Mouse (Mus musculus): ENCODE data around the gene Tmem132d. TPM values are rescaled to one million over a fixed set of nuclear protein-coding genes. Genes with fewer than 3 reads are reported as not detected.
A peak's percentile ranks its signal among the peaks of the same experiment; 100 is the strongest.

The Tmem132d gene
- polyA plus RNA-seq, 1 experiment from 2014 or later, result 0.90 TPM

GRCm38 (mm10) chr5:128090578-128090977 is 342.3 kb downstream of the Tmem132d start:
- H3K27ac ChIP-seq (replicated peaks; ENCODE audit: low read depth, low read length), result no peak overlapping the region
- WGBS, result 81% methylated on average over 5 of the region's 5 CpGs
- H3K4me3 ChIP-seq (ENCODE audit: low read depth, low read length), result no peak overlapping the region
- ATAC-seq (ENCODE audit: low read depth), result no peak
- no peak overlapping the region for H3K9ac ChIP-seq (ENCODE audit: low read depth, low read length)
- no peaks in the 10 kb centered on the region for H3K27me3 ChIP-seq (replicated peaks; ENCODE audit: control insufficient read depth, insufficient read depth, low read length)
- H3K4me2 ChIP-seq (ENCODE audit: low read depth, low read length), result no peak overlapping the region
- no peaks in the 10 kb centered on the region for H3K4me1 ChIP-seq (ENCODE audit: control insufficient read depth, insufficient read depth, low read length)
- no peaks in the 10 kb centered on the region for H3K9me3 ChIP-seq (ENCODE audit: control insufficient read depth, low read length)
- no peak for DNase-seq (ENCODE audit: low spot score)
- no peaks in the 10 kb centered on the region for H3K36me3 ChIP-seq (ENCODE audit: control insufficient read depth, insufficient read depth, low read length)

DNA sequence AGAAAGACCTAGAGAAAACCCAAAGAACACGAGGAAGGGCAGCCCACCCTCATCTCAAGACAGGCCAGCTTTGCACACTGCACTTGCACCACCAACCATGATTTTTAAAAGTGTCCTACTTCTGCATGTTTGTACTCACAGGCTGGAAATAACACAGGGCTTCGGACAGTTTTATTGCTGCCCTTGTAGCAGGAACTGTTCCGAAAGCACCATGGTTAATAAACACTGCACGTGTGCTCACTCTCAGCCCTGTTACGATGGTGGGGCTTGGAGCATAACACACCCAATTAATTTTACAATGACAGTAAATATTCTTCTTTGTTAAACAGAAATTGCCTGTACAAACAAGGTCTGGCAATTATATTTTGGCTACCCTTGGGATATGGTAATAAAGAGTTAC is 357.4 kb downstream of the Tmem132d start:
- H3K27me3 ChIP-seq (replicated peaks; ENCODE audit: control insufficient read depth, insufficient read depth, low read length), result no peaks in the 10 kb centered on the region
- no peak overlapping the region for H3K4me3 ChIP-seq (ENCODE audit: low read depth, low read length)
- 71% methylated on average over 5 of the region's 5 CpGs for WGBS
- H3K36me3 ChIP-seq (ENCODE audit: control insufficient read depth, insufficient read depth, low read length), result no peaks in the 10 kb centered on the region
- no peak overlapping the region for H3K4me2 ChIP-seq (ENCODE audit: low read depth, low read length)
- DNase-seq (ENCODE audit: low spot score), result no peak
- H3K9me3 ChIP-seq (ENCODE audit: control insufficient read depth, low read length), result no peaks in the 10 kb centered on the region
- no peak overlapping the region for H3K9ac ChIP-seq (ENCODE audit: low read depth, low read length)
- ATAC-seq (ENCODE audit: low read depth), result no peak
- no peak overlapping the region for H3K27ac ChIP-seq (replicated peaks; ENCODE audit: low read depth, low read length)
- H3K4me1 ChIP-seq (ENCODE audit: control insufficient read depth, insufficient read depth, low read length), result no peaks in the 10 kb centered on the region

DNA sequence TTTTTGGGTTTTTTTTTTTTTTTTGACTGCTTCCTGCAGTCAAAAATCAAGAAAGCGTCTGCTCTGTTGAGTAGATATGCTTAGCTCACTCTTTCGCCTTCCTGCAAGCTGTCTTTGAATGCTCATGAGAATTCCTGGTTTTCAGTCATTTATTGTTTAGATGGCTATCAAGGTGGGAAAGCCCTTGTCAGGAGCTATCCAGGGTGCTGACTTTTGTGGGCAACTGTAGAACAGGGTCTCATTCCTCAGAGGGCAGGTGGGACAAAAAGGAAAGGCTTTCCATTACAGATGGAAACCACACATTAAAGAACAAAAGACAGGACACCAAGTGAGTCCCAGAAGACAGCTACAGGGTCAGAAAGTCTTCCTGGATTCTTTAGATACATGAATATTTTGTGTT is 360.3 kb downstream of the Tmem132d start:
- Histone ChIP-seq H3K9me3 (ENCODE audit: control insufficient read depth, low read length) (no peaks in the 10 kb centered on the region), H3K4me1 (ENCODE audit: control insufficient read depth, insufficient read depth, low read length) (no peaks in the 10 kb centered on the region), H3K36me3 (ENCODE audit: control insufficient read depth, insufficient read depth, low read length) (no peaks in the 10 kb centered on the region), H3K4me2 (ENCODE audit: low read depth, low read length) (no peak overlapping the region), H3K27ac (replicated peaks; ENCODE audit: low read depth, low read length) (no peak overlapping the region), H3K27me3 (replicated peaks; ENCODE audit: control insufficient read depth, insufficient read depth, low read length) (no peaks in the 10 kb centered on the region), H3K4me3 (ENCODE audit: low read depth, low read length) (no peak overlapping the region), H3K9ac (ENCODE audit: low read depth, low read length) (no peak overlapping the region)
- DNase-seq (ENCODE audit: low spot score), result peak; percentile 24
- WGBS, result 76% methylated on average over 2 of the region's 2 CpGs
- ATAC-seq (ENCODE audit: low read depth), result no peak

- WGBS, result 86% methylated on average over 9 of the region's 9 CpGs
- no peaks in the 10 kb centered on the region for H3K27me3 ChIP-seq (replicated peaks; ENCODE audit: control insufficient read depth, insufficient read depth, low read length)
Observed at GRCm38 (mm10) chr5:128041781-128042180, 391.1 kb downstream of the Tmem132d start.

DNA sequence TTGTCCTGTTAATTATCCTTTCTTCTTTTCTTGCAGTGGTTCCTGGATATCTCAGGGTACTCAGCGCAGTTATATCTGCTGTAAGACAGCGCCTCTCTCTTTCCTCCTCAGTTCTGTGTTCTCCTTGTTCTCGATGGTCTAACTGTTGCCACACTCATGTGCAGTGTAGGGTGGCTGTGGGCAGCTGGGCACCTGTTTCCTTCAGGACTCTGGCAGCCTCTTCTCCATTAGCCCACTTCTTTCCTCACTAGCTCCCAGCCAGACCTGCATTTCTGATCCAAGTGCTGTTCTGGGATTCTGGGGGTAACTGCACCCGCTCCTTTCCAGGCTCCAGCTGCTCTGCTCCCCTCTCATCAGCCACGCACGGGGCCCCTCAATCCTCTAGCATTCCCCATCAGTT is 392.8 kb downstream of the Tmem132d start:
- ATAC-seq (ENCODE audit: low read depth) (no peak), DNase-seq (ENCODE audit: low spot score) (no peak)
- Histone ChIP-seq H3K4me1 (ENCODE audit: control insufficient read depth, insufficient read depth, low read length) (no peaks in the 10 kb centered on the region), H3K9me3 (ENCODE audit: control insufficient read depth, low read length) (0 out of 2 replicates have a peak, but pooled peaks cover under 1% of the 10 kb centered on the region), H3K27ac (replicated peaks; ENCODE audit: low read depth, low read length) (no peak overlapping the region), H3K27me3 (replicated peaks; ENCODE audit: control insufficient read depth, insufficient read depth, low read length) (no peaks in the 10 kb centered on the region), H3K36me3 (ENCODE audit: control insufficient read depth, insufficient read depth, low read length) (no peaks in the 10 kb centered on the region), H3K4me3 (ENCODE audit: low read depth, low read length) (no peak overlapping the region), H3K9ac (ENCODE audit: low read depth, low read length) (no peak overlapping the region), H3K4me2 (ENCODE audit: low read depth, low read length) (no peak overlapping the region)
- 82% methylated on average over 6 of the region's 6 CpGs for WGBS

More at GRCm38 (mm10) chr5:128041781-128042180, 391.1 kb downstream of the Tmem132d start:
- no peak overlapping the region for H3K4me3 ChIP-seq (ENCODE audit: low read depth, low read length)
- no peak for DNase-seq (ENCODE audit: low spot score)
- no peaks in the 10 kb centered on the region for H3K36me3 ChIP-seq (ENCODE audit: control insufficient read depth, insufficient read depth, low read length)
- H3K4me2 ChIP-seq (ENCODE audit: low read depth, low read length), result no peak overlapping the region
- H3K9me3 ChIP-seq (ENCODE audit: control insufficient read depth, low read length), result 0 out of 2 replicates have a peak, but pooled peaks cover 9% of the 10 kb centered on the region
- ATAC-seq (ENCODE audit: low read depth), result no peak
- no peak overlapping the region for H3K9ac ChIP-seq (ENCODE audit: low read depth, low read length)
- no peak overlapping the region for H3K27ac ChIP-seq (replicated peaks; ENCODE audit: low read depth, low read length)
- no peaks in the 10 kb centered on the region for H3K4me1 ChIP-seq (ENCODE audit: control insufficient read depth, insufficient read depth, low read length)

DNA sequence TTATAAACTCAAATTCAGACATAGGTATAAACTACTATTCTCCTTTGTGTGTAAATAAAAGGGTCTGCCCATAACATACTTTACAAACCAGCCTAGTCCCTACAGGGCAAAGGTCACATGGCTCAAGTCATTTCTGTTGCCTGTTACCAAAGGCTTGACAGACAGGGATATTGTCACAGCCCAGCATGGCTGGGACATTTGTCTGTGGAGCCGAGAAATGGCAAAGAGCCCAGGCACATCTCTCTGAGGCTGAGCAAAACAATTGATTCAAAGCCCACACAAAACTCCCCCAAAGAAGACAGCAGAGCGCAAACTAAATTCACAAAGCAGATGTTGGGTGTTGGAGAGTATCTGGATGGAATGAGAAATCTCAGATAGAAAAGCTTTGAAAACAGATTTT is 405.8 kb downstream of the Tmem132d start:
- Histone ChIP-seq H3K36me3 (ENCODE audit: control insufficient read depth, insufficient read depth, low read length) (no peaks in the 10 kb centered on the region), H3K9me3 (ENCODE audit: control insufficient read depth, low read length) (no peaks in the 10 kb centered on the region), H3K4me3 (ENCODE audit: low read depth, low read length) (no peak overlapping the region), H3K9ac (ENCODE audit: low read depth, low read length) (no peak overlapping the region), H3K4me1 (ENCODE audit: control insufficient read depth, insufficient read depth, low read length) (no peaks in the 10 kb centered on the region), H3K27me3 (replicated peaks; ENCODE audit: control insufficient read depth, insufficient read depth, low read length) (no peaks in the 10 kb centered on the region), H3K27ac (replicated peaks; ENCODE audit: low read depth, low read length) (no peak overlapping the region), H3K4me2 (ENCODE audit: low read depth, low read length) (no peak overlapping the region)
- no peak for DNase-seq (ENCODE audit: low spot score)
- WGBS, result 48% methylated on average over 2 of the region's 2 CpGs
- no peak for ATAC-seq (ENCODE audit: low read depth)

DNA sequence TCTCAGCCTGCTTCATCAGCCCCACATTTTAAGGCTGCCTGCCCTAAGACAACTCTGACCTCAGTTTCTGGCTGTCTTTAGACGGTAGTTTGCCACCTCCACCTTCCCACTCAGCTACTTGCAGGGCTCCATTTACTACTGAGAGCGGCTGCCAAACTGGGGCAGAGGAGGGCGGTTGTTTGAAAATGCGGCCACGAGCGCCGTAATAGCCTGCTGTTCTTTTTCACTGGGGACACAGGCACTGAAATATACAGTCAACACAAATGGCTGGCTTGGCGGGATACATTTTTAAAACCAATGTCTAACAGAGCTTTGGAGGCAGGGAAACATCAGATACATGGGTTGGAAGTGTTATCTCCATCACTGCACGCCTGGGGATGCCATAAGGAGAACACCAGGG is 428.2 kb downstream of the Tmem132d start:
- no peak overlapping the region for H3K4me2 ChIP-seq (ENCODE audit: low read depth, low read length)
- 55% methylated on average over 9 of the region's 9 CpGs for WGBS
- DNase-seq (ENCODE audit: low spot score), result no peak

GRCm38 (mm10) chr5:127996526-127997245 is 436.2 kb downstream of the Tmem132d start:
- ATAC-seq (ENCODE audit: low read depth), result no peak

More for the DNA sequence above, 428.2 kb downstream of the Tmem132d start:
- no peak for ATAC-seq (ENCODE audit: low read depth)
- H3K36me3 ChIP-seq (ENCODE audit: control insufficient read depth, insufficient read depth, low read length), result no peaks in the 10 kb centered on the region
- no peaks in the 10 kb centered on the region for H3K4me1 ChIP-seq (ENCODE audit: control insufficient read depth, insufficient read depth, low read length)
- no peaks in the 10 kb centered on the region for H3K27me3 ChIP-seq (replicated peaks; ENCODE audit: control insufficient read depth, insufficient read depth, low read length)
- H3K9ac ChIP-seq (ENCODE audit: low read depth, low read length), result no peak overlapping the region
- no peak overlapping the region for H3K4me3 ChIP-seq (ENCODE audit: low read depth, low read length)
- no peak overlapping the region for H3K27ac ChIP-seq (replicated peaks; ENCODE audit: low read depth, low read length)
- no peaks in the 10 kb centered on the region for H3K9me3 ChIP-seq (ENCODE audit: control insufficient read depth, low read length)

GRCm38 (mm10) chr5:127993460-127993859 is 439.4 kb downstream of the Tmem132d start:
- ATAC-seq (ENCODE audit: low read depth) (no peak), DNase-seq (ENCODE audit: low spot score) (no peak)
- Histone ChIP-seq H3K4me2 (ENCODE audit: low read depth, low read length) (no peak overlapping the region), H3K9me3 (ENCODE audit: control insufficient read depth, low read length) (no peaks in the 10 kb centered on the region), H3K27ac (replicated peaks; ENCODE audit: low read depth, low read length) (no peak overlapping the region), H3K9ac (ENCODE audit: low read depth, low read length) (no peak overlapping the region), H3K4me1 (ENCODE audit: control insufficient read depth, insufficient read depth, low read length) (no peaks in the 10 kb centered on the region), H3K27me3 (replicated peaks; ENCODE audit: control insufficient read depth, insufficient read depth, low read length) (no peaks in the 10 kb centered on the region), H3K36me3 (ENCODE audit: control insufficient read depth, insufficient read depth, low read length) (no peaks in the 10 kb centered on the region), H3K4me3 (ENCODE audit: low read depth, low read length) (no peak overlapping the region)
- WGBS, result 75% methylated on average over 3 of the region's 3 CpGs

More at GRCm38 (mm10) chr5:127996526-127997245, 436.2 kb downstream of the Tmem132d start:
- no peak overlapping the region for H3K9ac ChIP-seq (ENCODE audit: low read depth, low read length)
- H3K9me3 ChIP-seq (ENCODE audit: control insufficient read depth, low read length), result no peaks in the 10 kb centered on the region
- H3K36me3 ChIP-seq (ENCODE audit: control insufficient read depth, insufficient read depth, low read length), result no peaks in the 10 kb centered on the region
- H3K27me3 ChIP-seq (replicated peaks; ENCODE audit: control insufficient read depth, insufficient read depth, low read length), result no peaks in the 10 kb centered on the region
- WGBS, result 72% methylated on average over 10 of the region's 10 CpGs
- no peak for DNase-seq (ENCODE audit: low spot score)
- no peaks in the 10 kb centered on the region for H3K4me1 ChIP-seq (ENCODE audit: control insufficient read depth, insufficient read depth, low read length)
- no peak overlapping the region for H3K27ac ChIP-seq (replicated peaks; ENCODE audit: low read depth, low read length)
- H3K4me2 ChIP-seq (ENCODE audit: low read depth, low read length), result no peak overlapping the region
- H3K4me3 ChIP-seq (ENCODE audit: low read depth, low read length), result no peak overlapping the region
